Mouse (Mus musculus): ENCODE results near the gene 4932438H23Rik.

Gene 4932438H23Rik

GRCm38 (mm10) chr16:91009942-91010529 lies 84.9 kb downstream of the 4932438H23Rik start:
- no peak for DNase-seq (ENCODE audit: low spot score in 2 of 2)

- no peak for DNase-seq (ENCODE audit: low spot score in 2 of 2)
These were observed 89.9 kb downstream of the 4932438H23Rik start for GRCm38 (mm10) chr16:91004915-91005538.
